Mouse (Mus musculus) ovary, adult 18-20 months (tissue): ENCODE measurements around the gene Ttll8.

Experiments
- DNase-seq: peaks from one replicate; pipeline ENCODE4 v3.0.0; 2022; ENCODE audit warnings: low spot score, mixed read lengths

Gene Ttll8

GRCm38 (mm10) chr15:88954368-88955072 lies at the start of gene Ttll8:
Gene Ttll8 (minus strand): TSS chr15:88954418.
- no peak for DNase-seq

GRCm38 (mm10) chr15:89001245-89001644 lies 47.0 kb upstream of the Ttll8 start:
- DNase-seq, result no peak

- DNase-seq, result no peak
These were observed 46.1 kb upstream of the Ttll8 start for GRCm38 (mm10) chr15:89000367-89000766.

- no peak for DNase-seq
These were observed 44.9 kb upstream of the Ttll8 start for GRCm38 (mm10) chr15:88999124-88999523.

- no peak for DNase-seq
These were observed 44.4 kb upstream of the Ttll8 start for GRCm38 (mm10) chr15:88998636-88999035.

GRCm38 (mm10) chr15:88989236-88989635 lies 35.0 kb upstream of the Ttll8 start:
- DNase-seq, result no peak

GRCm38 (mm10) chr15:88982534-88983079 lies 28.4 kb upstream of the Ttll8 start, which contains the start of gene Mov10l1:
Gene Mov10l1 (plus strand): TSS chr15:88982909.
- no peak for DNase-seq

GRCm38 (mm10) chr15:88979138-88979446 lies 24.9 kb upstream of the Ttll8 start:
- DNase-seq, result no peak

- no peak for DNase-seq
These were observed 24.3 kb upstream of the Ttll8 start, which contains the start of gene Mlc1 for GRCm38 (mm10) chr15:88978281-88979137. Gene Mlc1 (minus strand): TSS chr15:88979007.

GRCm38 (mm10) chr15:88972300-88972699 lies 18.1 kb upstream of the Ttll8 start:
- DNase-seq, result no peak

- DNase-seq, result no peak
These were observed 9.9 kb upstream of the Ttll8 start for GRCm38 (mm10) chr15:88964070-88964578.

GRCm38 (mm10) chr15:88957522-88957921 lies 3.3 kb upstream of the Ttll8 start:
- DNase-seq, result no peak

GRCm38 (mm10) chr15:88955342-88955741 lies 1.1 kb upstream of the Ttll8 start:
- DNase-seq, result no peak

GRCm38 (mm10) chr15:88951246-88951645 lies 3.0 kb downstream of the Ttll8 start:
- no peak for DNase-seq

GRCm38 (mm10) chr15:88946851-88947250 lies 7.4 kb downstream of the Ttll8 start:
- DNase-seq, result no peak

- DNase-seq, result no peak
These were observed 10.2 kb downstream of the Ttll8 start for GRCm38 (mm10) chr15:88943896-88944551.

- DNase-seq, result no peak
These were observed 11.4 kb downstream of the Ttll8 start for GRCm38 (mm10) chr15:88942783-88943182.

- no peak for DNase-seq
These were observed 16.9 kb downstream of the Ttll8 start for GRCm38 (mm10) chr15:88937291-88937650.

GRCm38 (mm10) chr15:88936619-88937290 lies 17.5 kb downstream of the Ttll8 start:
- no peak for DNase-seq

- no peak for DNase-seq
These were observed 20.1 kb downstream of the Ttll8 start for GRCm38 (mm10) chr15:88934141-88934540.

GRCm38 (mm10) chr15:88932667-88933066 lies 21.6 kb downstream of the Ttll8 start:
- DNase-seq, result no peak

GRCm38 (mm10) chr15:88921992-88922310 lies 32.3 kb downstream of the Ttll8 start:
- peak; percentile 47 for DNase-seq
